Mouse (Mus musculus): ENCODE results near the gene Snip1. TPM values are rescaled to one million over a fixed set of nuclear protein-coding genes. Genes with fewer than 3 reads are reported as not detected.

Gene Snip1
- total RNA-seq, 1 experiment from 2014 or later = 22.0 TPM

DNA sequence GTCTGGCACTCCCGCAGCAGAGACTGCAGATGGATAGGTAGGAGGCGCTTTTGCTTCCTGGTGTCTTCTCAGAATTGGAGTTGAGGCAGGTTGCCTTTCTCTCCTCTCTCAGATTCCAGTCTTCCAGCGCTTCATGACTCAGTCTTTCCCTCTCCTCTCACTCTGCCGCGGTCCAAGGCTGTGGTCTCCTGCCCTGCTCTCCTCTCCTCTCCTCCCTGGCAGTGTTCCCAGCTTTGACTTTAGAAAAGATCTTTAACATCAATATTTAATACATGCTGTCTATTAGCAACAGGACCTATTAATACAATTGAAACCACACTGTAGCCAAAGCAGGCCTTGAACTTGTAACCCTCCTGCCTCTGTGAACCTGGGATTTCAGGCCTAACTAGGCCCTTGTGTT, 29.6 kb downstream of the Snip1 start:
- no peak for ATAC-seq (replicated peaks; ENCODE audit: low read depth, poor library complexity, severe bottlenecking)

DNA sequence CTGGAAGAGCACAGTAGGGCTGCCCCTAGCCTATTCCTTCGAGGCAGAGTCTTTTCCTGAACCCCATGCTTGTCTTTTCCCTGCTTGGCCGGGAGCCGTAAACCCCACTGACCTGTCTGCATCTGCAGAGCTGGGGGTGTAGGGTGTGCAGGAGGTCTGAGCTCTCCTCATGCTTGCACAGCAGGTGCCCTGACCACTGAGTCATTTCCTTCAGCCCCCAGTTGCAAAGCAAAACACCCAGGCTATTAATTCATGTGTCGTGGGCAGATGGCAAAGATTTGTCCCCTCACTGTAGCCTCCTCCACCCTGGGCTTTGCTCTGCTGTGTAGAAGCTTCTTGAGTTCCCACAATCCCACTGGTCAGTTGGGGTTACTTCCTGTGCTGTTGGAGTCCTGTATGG, 30.9 kb downstream of the Snip1 start:
- ATAC-seq (replicated peaks; ENCODE audit: low read depth, poor library complexity, severe bottlenecking) = no peak

DNA sequence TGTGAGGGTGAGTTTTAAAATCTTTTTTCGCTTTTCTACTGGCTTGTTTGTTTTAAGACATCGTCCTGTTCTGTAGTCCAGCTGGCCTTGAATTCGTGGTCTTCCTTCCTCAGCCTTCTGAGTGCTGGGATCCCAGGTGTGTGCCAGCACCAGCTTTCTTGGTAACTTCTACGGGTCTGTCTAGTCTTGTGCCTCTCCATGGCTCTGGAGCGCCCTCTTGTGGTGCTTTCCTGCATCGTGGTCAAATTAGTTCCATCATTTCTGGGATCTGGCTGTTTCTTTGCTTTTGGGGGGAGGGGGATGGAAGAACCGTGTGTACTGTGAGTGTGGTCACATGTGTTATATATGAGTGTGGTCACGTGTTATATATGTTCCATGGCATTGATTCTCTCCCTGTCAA, 33.0 kb downstream of the Snip1 start:
- ATAC-seq (replicated peaks; ENCODE audit: low read depth, poor library complexity, severe bottlenecking) = peak; percentile 84

DNA sequence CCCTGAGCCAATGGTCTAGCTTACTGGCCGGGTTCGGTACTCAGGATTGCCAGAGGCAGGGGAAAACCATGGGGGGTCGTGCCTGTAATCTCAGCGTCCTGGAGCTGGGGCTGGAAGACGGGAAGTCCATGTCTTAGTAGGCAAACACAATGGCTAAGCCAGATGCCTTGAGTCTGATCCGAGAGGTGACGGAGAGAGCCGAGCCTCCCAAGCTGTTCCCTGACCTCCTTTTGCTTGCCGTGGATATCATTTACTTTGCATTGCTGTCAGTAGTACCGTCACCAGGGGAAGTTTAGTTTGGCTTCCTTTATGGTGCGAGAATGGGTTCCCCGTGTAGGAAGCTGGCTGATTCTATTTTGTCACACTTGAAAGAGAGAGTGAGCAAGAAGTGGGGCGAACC, 34.9 kb downstream of the Snip1 start:
- no peak for ATAC-seq (replicated peaks; ENCODE audit: low read depth, poor library complexity, severe bottlenecking)

DNA sequence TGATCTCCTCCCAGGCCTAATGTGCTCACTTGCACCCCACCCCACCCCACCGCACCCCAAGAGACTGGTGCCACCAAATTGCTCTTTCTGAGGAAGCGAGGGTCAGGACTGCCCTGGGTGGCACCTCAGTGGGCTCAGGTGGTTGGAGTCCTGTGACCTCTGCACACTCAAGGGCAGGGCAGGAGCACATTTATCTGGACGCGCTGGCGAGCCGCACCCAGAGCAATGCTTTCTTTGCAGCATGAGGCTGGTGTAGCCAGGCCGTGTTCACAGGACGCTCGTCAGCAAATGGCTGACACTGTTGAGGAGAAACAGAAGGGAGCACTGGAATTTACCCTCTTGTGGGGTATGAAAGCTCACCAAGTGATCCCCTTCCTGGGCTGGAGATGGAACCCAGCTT, 38.9 kb downstream of the Snip1 start:
- no peak for ATAC-seq (replicated peaks; ENCODE audit: low read depth, poor library complexity, severe bottlenecking)

DNA sequence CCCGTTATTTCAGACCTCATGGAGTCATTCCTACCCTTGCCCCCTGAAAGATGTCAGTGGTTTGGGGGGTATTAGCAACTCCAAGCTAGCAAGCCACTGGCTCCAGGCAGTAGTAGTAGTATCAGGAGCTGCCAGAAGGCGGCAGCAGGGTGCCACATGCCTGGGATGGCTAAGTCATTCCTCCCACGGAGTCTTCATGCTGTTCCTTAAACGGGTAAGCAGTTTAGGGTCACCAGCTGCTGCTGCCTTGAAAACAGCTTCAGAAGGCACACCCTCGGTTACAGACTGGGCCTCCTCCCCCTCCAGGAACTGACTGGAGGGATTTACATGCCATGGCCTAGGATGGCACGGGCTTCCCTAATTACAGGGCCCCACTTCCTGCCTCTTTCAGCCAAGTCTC, 48.2 kb downstream of the Snip1 start:
- ATAC-seq (replicated peaks; ENCODE audit: low read depth, poor library complexity, severe bottlenecking) = peak; percentile 57

DNA sequence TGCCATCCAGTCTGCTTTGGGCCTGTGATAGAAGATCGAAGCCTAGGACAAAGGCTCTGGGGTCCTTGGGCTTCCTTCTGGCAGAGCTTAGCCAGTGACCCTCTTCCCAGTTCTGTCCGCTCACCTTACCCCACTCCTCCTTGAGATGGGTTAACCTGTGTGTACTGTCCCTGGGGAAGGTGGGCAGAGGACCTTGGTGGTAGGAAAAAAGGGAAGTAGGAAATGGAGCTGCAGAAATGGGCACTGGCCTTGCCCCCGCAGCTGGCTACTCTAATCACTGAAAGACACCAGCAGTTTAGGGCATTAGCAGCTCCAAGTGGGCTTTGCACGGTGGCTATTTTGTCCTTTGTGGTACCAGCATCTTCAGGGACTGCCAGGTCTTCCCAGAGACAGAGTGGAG, 48.6 kb downstream of the Snip1 start:
- no peak for ATAC-seq (replicated peaks; ENCODE audit: low read depth, poor library complexity, severe bottlenecking)

DNA sequence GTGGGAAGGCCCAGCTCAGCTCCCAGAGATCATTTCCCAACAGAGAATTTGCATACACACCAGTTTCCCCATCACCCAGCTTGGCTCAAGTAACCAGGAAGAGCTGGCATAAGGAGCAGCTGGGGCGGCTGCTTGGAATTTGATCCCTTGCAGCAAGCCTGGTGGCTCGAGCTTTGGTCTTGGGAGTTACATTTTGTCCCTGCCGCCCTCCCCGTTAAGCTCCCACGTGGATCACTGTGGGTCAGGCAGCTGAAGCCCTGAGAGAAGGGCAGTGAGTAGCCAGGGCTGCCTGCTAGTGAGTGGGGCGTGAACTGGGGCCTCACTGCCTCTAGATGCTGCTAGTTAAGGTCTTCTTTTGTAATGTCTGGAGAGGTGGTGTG, 49.2 kb downstream of the Snip1 start:
- ATAC-seq (replicated peaks; ENCODE audit: low read depth, poor library complexity, severe bottlenecking) = no peak

DNA sequence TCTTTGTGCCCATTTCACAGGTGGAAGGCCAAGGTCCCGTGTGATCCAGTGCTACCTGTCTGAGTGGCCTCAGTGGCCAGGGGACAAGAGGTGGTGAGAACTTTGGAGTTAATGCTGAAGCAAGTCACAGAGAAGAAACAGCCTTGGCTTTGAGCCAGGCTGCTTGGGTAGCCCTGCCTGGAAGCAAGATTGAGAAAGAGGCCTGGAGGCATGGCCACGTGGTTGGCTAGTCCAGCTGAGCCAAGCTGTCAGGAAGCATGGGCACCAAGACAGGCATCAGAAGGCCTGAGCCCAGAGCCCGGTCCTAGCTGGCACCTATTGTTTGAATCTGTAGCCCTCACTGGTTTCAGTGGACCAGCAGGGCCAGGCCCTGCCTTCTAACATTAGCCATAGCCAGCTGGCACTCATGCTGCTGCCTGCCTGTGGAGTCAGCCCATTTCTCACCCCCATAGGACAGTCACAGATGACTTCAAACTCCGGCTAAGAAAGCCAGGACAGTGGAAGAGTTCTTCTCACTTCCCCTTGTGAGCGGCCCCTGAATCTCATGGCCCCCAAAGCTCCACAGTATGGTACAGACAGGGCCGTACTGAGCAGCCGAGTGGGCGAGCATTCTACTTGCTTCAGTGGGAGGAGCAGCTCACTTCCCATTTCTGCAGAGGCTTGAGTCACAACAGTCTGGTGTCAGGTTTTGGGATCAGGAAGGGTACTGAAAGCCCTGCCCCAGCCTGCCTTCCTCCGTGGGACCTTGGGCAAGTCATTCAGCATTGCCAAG, 49.8 kb downstream of the Snip1 start:
- peak; percentile 51 for ATAC-seq (replicated peaks; ENCODE audit: low read depth, poor library complexity, severe bottlenecking)

DNA sequence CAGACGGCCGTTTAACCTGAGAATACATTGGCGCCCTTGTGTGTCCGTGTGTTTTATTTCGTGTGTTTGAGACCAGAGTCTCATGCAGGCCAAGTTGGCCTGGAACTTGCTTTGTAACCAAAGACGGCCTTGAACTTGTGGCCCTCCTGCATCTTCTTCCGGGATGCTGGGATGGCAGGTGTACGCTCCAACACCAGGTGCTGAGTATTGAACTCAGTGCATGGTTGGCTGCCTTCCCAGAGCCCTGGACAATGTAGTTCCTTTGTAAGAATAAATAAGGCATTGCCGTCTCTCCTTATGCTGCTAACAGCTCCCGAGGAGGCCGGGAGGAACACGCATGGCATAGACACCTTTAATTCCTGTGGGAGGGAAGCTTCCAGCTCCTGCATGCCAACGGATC, 50.5 kb downstream of the Snip1 start:
- ATAC-seq (replicated peaks; ENCODE audit: low read depth, poor library complexity, severe bottlenecking) = no peak

DNA sequence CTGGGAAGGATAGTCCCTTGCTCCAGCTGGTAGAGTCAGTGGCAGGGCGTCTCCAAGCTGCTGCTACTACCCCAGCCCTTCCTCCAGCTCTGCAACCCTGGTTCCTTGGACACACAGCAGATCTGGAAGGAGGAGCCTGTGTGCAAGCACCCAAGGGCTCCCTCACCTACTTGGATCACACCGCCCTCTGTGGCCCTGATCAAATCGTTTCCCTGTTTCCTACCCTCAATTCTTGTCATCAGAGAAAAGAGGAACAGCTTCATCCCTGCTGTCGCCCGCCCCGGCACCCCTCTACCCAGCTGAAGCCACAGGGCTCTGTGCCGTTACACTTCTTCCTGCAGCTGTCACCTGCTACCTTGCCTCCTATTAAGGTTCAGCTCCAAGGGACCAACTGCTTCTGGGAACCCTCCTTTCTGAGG, 51.4 kb downstream of the Snip1 start:
- ATAC-seq (replicated peaks; ENCODE audit: low read depth, poor library complexity, severe bottlenecking) = peak; percentile 55

DNA sequence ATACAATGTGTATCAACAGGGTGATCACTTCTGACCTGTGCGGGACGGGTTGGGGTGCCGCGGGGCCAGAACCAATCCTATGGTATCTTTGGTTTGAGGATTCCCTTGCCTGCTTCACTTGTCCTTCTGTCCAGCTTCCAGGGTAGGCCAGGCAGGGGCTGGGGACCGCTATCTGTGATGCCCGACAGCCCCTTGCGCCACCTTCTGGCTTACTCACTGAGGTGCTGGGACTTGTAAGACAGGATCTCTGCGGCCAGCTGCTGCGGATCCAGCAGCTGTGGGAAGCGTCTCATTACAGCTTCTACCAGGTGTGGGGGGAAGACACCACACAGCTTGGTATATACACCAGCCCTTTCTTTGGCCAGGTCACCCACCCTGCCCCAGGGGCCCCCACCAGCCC, 52.6 kb downstream of the Snip1 start:
- ATAC-seq (replicated peaks; ENCODE audit: low read depth, poor library complexity, severe bottlenecking) = no peak

DNA sequence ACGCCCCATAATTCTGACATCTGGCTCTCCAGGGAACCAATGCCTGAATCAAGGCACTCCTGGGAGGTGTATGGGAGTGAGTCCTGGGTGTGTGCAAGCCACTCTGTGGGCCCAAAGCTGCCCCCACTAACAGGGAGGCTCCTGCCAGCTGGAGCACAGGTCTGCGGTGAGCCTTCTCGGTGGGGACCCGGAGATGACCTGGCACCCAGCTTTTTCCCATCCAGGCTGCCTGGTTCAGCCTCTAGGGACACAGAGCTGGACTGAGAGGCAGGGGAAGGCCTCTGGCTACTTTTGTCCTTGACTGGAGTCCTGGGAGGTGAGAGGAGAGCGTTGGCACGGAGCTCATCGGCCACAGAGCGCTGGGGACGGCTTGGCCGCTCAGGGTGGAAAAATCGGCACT, 53.2 kb downstream of the Snip1 start:
- ATAC-seq (replicated peaks; ENCODE audit: low read depth, poor library complexity, severe bottlenecking) = no peak

DNA sequence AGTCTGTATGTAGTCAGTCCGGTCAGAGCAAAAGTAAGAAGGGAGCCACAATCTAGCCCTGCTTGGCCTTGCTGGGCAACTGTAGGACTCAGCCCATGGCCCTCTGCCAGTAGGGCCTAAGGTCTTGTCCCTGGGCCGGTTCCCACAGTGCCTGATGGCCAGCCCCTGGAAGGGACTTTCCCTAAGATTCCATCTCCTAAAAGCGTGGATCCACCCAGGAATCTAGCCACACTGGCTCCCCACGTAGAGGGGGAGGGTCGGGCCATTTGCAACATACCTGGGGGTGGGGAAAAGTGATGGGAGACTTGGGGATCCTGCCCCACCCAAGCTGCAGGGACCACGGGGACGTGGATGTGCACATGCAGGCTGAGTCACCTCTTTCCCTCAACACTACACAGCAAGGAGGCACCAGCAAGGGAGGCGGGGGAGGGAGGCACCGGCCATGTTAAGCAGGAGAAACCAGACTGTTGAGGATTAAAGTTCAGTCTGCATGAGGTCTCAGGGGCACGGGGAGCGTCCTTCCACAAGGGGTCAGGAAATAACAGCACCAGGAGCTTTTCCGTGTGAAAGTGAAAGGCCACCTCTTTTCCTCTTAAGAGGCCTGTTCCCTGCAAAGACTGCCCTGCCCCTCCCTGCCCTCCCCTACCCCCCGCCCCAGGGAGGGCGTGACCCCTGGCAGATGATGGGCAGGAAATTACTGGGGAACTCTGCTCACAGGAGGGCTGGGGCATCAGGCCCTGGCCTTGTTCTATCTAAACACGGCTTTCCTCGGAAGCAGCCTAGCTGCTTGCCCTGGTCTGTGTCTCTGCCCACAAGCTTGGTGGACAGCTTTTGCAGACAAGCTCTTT, 56.2 kb downstream of the Snip1 start:
- peak; percentile 7 for ATAC-seq (replicated peaks; ENCODE audit: low read depth, poor library complexity, severe bottlenecking)

DNA sequence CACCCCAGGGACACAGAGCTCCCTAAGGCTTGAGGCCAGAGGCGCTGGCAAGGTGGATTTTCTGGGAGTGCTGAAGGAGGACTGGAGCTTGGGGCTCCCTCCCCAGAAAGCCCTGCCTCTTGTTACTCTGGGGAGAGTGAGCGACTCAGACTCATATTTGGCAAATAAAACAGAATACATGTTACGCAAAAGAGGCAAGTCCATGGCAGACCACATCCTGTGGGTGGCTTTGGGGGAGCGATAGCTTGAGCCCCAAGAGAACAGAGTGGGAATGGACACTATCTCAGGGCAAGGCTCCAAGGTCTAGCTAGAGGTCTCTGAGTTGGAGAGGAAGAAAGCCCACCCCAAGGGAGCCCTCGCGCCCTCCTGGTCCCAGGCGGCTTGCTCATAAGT, 56.8 kb downstream of the Snip1 start:
- peak; percentile 16 for ATAC-seq (replicated peaks; ENCODE audit: low read depth, poor library complexity, severe bottlenecking)

Other genes with a start within 250 kb of the Snip1 start
- 33.4 and 55.0 TPM in 2 replicates for gene Yrdc, start 216.0 kb upstream of the Snip1 start, total RNA-seq (2017)
- gene 1110065P20Rik, start 215.5 kb upstream of the Snip1 start, total RNA-seq (2017) = 2.9 and 7.0 TPM in 2 replicates
- 0.55 TPM in 1 of 2 replicates, not detected in the other for gene Maneal, start 204.5 kb upstream of the Snip1 start, total RNA-seq (2017)
- gene Epha10, start 185.8 kb upstream of the Snip1 start, total RNA-seq (2017) = not detected in 2 replicates
- gene 9930104L06Rik, start 129.6 kb upstream of the Snip1 start, total RNA-seq (2017) = 12.0 and 14.3 TPM in 2 replicates
- gene Cdca8, start 127.4 kb upstream of the Snip1 start, total RNA-seq (2017) = 108 and 117 TPM in 2 replicates
- 2.4 TPM in 1 of 2 replicates, not detected in the other for gene Rspo1, start 80.2 kb upstream of the Snip1 start, total RNA-seq (2017)
- gene Gnl2, start 50.1 kb upstream of the Snip1 start, total RNA-seq (2017) = 182 and 228 TPM in 2 replicates
- gene Dnali1, start 969 bp upstream of the Snip1 start, total RNA-seq (2017) = not detected in 2 replicates
- gene Meaf6, start 18.5 kb downstream of the Snip1 start, total RNA-seq (2017) = 43.8 and 44.0 TPM in 2 replicates
- 8.1 and 9.6 TPM in 2 replicates for gene Zc3h12a, start 61.2 kb downstream of the Snip1 start, total RNA-seq (2017)

Data from common myeloid progenitor, adult 5-6 weeks (primary cell).